Mouse (Mus musculus) midbrain, embryonic 16.5 days (tissue): ENCODE data around the gene Etl4. TPM values are rescaled to one million over a fixed set of nuclear protein-coding genes. Genes with fewer than 3 reads are reported as not detected.
"Not testable (repeated sequence)": the region's sequence is repeated elsewhere in the genome, so short reads cannot be mapped to it uniquely, and the experiment has no call there.

Source experiments
- ATAC-seq: fragments of 200-750 bp; cut with Nextera tagmentation; 2 replicates; pipeline ENCODE4 v1.8.0; 2017; ENCODE audit warnings: moderate TSS enrichment
- H3K27ac ChIP-seq: fragments of 300-500 bp; sonication (generic); 2 replicates; pipeline ENCODE4 v1.5.1; 2014; ENCODE audit warnings: mild to moderate bottlenecking, low read length, mixed read lengths
- H3K27me3 ChIP-seq: fragments of 300-500 bp; sonication (generic); 2 replicates; pipeline ENCODE4 v1.6.1; 2014; ENCODE audit warnings: low read depth, low read length, mixed read lengths; ENCODE audit not compliant: control insufficient read depth, insufficient read depth
- H3K36me3 ChIP-seq: fragments of 300-500 bp; sonication (generic); 2 replicates; pipeline ENCODE4 v1.6.1; 2014; ENCODE audit warnings: mild to moderate bottlenecking, low read length, moderate library complexity, mixed read lengths; ENCODE audit not compliant: control insufficient read depth, insufficient read depth
- H3K4me1 ChIP-seq: fragments of 300-500 bp; sonication (generic); 2 replicates; pipeline ENCODE4 v1.6.1; 2014; ENCODE audit warnings: mild to moderate bottlenecking, low read length, mixed read lengths; ENCODE audit not compliant: control insufficient read depth, insufficient read depth
- H3K4me2 ChIP-seq: fragments of 300-500 bp; sonication (generic); 2 replicates; pipeline ENCODE4 v1.6.1; 2014; ENCODE audit warnings: mild to moderate bottlenecking, low read length, mixed read lengths
- H3K4me3 ChIP-seq: fragments of 300-500 bp; sonication (generic); 2 replicates; pipeline ENCODE4 v1.5.1; 2014; ENCODE audit warnings: low read depth, mild to moderate bottlenecking, low read length, moderate library complexity, mixed read lengths
- H3K9ac ChIP-seq: fragments of 300-500 bp; sonication (generic); 2 replicates; pipeline ENCODE4 v1.6.1; 2014; ENCODE audit warnings: low read depth, low read length, mixed read lengths
- H3K9me3 ChIP-seq: fragments of 300-500 bp; sonication (generic); replicated peaks from 2 replicates; pipeline ENCODE4 v1.6.1; 2014; ENCODE audit warnings: mild to moderate bottlenecking, low read length, mixed read lengths; ENCODE audit not compliant: control insufficient read depth, poor library complexity, severe bottlenecking
- WGBS: fragments of 180-500 bp; shearing (Covaris S2); extraction: QIAGEN DNeasy Blood & Tissue Kit; methylation state at CpG from one replicate; pipeline ENCODE4 v1.1.7; 2014; 5-methylcytosine and 5-hydroxymethylcytosine counted together
- polyA plus RNA-seq: library from polyadenylated mRNA; unstranded; fragments of >200 nt; fragmentation: Nextera tagmentation; extraction: Ambion mirVana; gene quantifications from 2 replicates; pipeline ENCODE4 v1.2.1, GENCODE M21; 2015

Gene Etl4
- polyA plus RNA-seq, 1 experiment from 2014 or later: 4.9 TPM

GRCm38 (mm10) chr2:20380874-20381273 is 471.3 kb downstream of the Etl4 start:
- H3K4me2 ChIP-seq, H3K9me3 ChIP-seq, H3K27ac ChIP-seq, H3K27me3 ChIP-seq, H3K4me1 ChIP-seq, H3K4me3 ChIP-seq, ATAC-seq, H3K36me3 ChIP-seq, H3K9ac ChIP-seq: not testable (repeated sequence)
- 80% methylated on average over 4 of the region's 8 CpGs for WGBS

GRCm38 (mm10) chr2:20394083-20394482 is 484.5 kb downstream of the Etl4 start:
- ATAC-seq: no peak
- no peak overlapping the region for H3K27ac ChIP-seq
- no peaks in the 10 kb centered on the region for H3K36me3 ChIP-seq
- H3K9ac ChIP-seq: no peak overlapping the region
- H3K27me3 ChIP-seq: no peaks in the 10 kb centered on the region
- H3K9me3 ChIP-seq: no peaks in the 10 kb centered on the region
- no peaks in the 10 kb centered on the region for H3K4me1 ChIP-seq
- no peak overlapping the region for H3K4me3 ChIP-seq
- H3K4me2 ChIP-seq: no peak overlapping the region

GRCm38 (mm10) chr2:20396978-20397377 is 487.4 kb downstream of the Etl4 start:
- H3K9me3 ChIP-seq: no peaks in the 10 kb centered on the region
- ATAC-seq: no peak
- H3K36me3 ChIP-seq: no peaks in the 10 kb centered on the region
- no peak overlapping the region for H3K4me3 ChIP-seq
- H3K27ac ChIP-seq: no peak overlapping the region
- H3K4me1 ChIP-seq: no peaks in the 10 kb centered on the region
- WGBS: 84% methylated on average over 6 of the region's 6 CpGs
- no peak overlapping the region for H3K9ac ChIP-seq
- H3K4me2 ChIP-seq: no peak overlapping the region
- no peaks in the 10 kb centered on the region for H3K27me3 ChIP-seq

- Histone ChIP-seq H3K4me2 (no peak overlapping the region), H3K9me3 (no peaks in the 10 kb centered on the region), H3K4me1 (no peaks in the 10 kb centered on the region), H3K4me3 (no peak overlapping the region), H3K9ac (no peak overlapping the region), H3K36me3 (no peaks in the 10 kb centered on the region), H3K27ac (no peak overlapping the region), H3K27me3 (no peaks in the 10 kb centered on the region)
- no peak for ATAC-seq
- 65% methylated on average over 3 of the region's 3 CpGs for WGBS
These were observed 491.0 kb downstream of the Etl4 start for GRCm38 (mm10) chr2:20400556-20400955.

- H3K36me3 ChIP-seq: no peaks in the 10 kb centered on the region
- no peaks in the 10 kb centered on the region for H3K9me3 ChIP-seq
- ATAC-seq: no peak
- WGBS: 47% methylated on average over 1 of the region's 1 CpGs
- H3K9ac ChIP-seq: no peak overlapping the region
- no peaks in the 10 kb centered on the region for H3K27me3 ChIP-seq
- H3K27ac ChIP-seq: no peak overlapping the region
- H3K4me3 ChIP-seq: no peak overlapping the region
- H3K4me2 ChIP-seq: no peak overlapping the region
- no peaks in the 10 kb centered on the region for H3K4me1 ChIP-seq
These were observed 494.8 kb downstream of the Etl4 start for GRCm38 (mm10) chr2:20404395-20404794.

- H3K4me3 ChIP-seq: no peak overlapping the region
- no peak overlapping the region for H3K4me2 ChIP-seq
- ATAC-seq: no peak
- WGBS: 65% methylated on average over 5 of the region's 5 CpGs
- no peaks in the 10 kb centered on the region for H3K4me1 ChIP-seq
- no peaks in the 10 kb centered on the region for H3K36me3 ChIP-seq
- H3K9ac ChIP-seq: no peak overlapping the region
- no peaks in the 10 kb centered on the region for H3K9me3 ChIP-seq
- H3K27ac ChIP-seq: no peak overlapping the region
- no peaks in the 10 kb centered on the region for H3K27me3 ChIP-seq
These were observed 497.5 kb downstream of the Etl4 start for GRCm38 (mm10) chr2:20407101-20407500.

- Histone ChIP-seq H3K9ac (no peak overlapping the region), H3K9me3 (no peaks in the 10 kb centered on the region), H3K4me2 (no peak overlapping the region), H3K27me3 (no peaks in the 10 kb centered on the region), H3K4me3 (no peak overlapping the region), H3K36me3 (no peaks in the 10 kb centered on the region), H3K4me1 (peaks cover 3% of the 10 kb centered on the region; the same call in 1 of the 2 replicates), H3K27ac (no peak overlapping the region)
- WGBS: 81% methylated on average over 4 of the region's 4 CpGs
- ATAC-seq: no peak
These were observed 505.3 kb downstream of the Etl4 start for GRCm38 (mm10) chr2:20414856-20415255.

GRCm38 (mm10) chr2:20416934-20417614 is 507.5 kb downstream of the Etl4 start:
- ATAC-seq: no peak
- Histone ChIP-seq H3K9me3 (no peaks in the 10 kb centered on the region), H3K27ac (no peak overlapping the region), H3K4me2 (no peak overlapping the region), H3K4me3 (no peak overlapping the region), H3K27me3 (no peaks in the 10 kb centered on the region), H3K36me3 (no peaks in the 10 kb centered on the region), H3K4me1 (peaks cover 3% of the 10 kb centered on the region; the same call in 1 of the 2 replicates), H3K9ac (no peak overlapping the region)
- 19% methylated on average over 8 of the region's 8 CpGs for WGBS

- Histone ChIP-seq H3K9ac (no peak overlapping the region), H3K4me1 (peaks cover 3% of the 10 kb centered on the region; the same call in 1 of the 2 replicates), H3K27me3 (no peaks in the 10 kb centered on the region), H3K36me3 (no peaks in the 10 kb centered on the region), H3K4me2 (no peak overlapping the region), H3K27ac (no peak overlapping the region), H3K4me3 (no peak overlapping the region), H3K9me3 (no peaks in the 10 kb centered on the region)
- 88% methylated on average over 6 of the region's 6 CpGs for WGBS
- ATAC-seq: no peak
These were observed 508.4 kb downstream of the Etl4 start for GRCm38 (mm10) chr2:20417998-20418397.
